Comparison of ENCODE assay signal across 10 mouse cellular contexts in genomic region chr10:109999904-110000303, GRCm38 (mm10).
A peak's percentile ranks its signal among the peaks of the same experiment; 100 is the strongest.
DNase-seq lines count a peak whose midpoint lies in the region; ATAC-seq lines count a peak whose summit lies in the region.
"Had no signal": no experiment of that assay in that cellular context is flagged by ENCODE, and none has a peak within 500 bp of the region (broad histone marks: within the 10 kb centered on the region; RNA-seq: fewer than 3 reads in every experiment).

No protein-coding gene starts in this region.

- peak overlapping the region; percentile 21 for H3K4me3 ChIP-seq in kidney, embryonic 14.5 days (ENCODE audit: low read length)
- 0 out of 2 replicates have a peak overlapping the region, but pooled peaks have one; percentile 12 for H3K4me3 ChIP-seq in embryonic facial prominence, embryonic 15.5 days (replicated peaks)

- no peaks in the 10 kb centered on the region for H3K9me3 ChIP-seq in kidney, embryonic 14.5 days (ENCODE audit: control insufficient read depth, low read length)
- H3K9me3 ChIP-seq in embryonic facial prominence, embryonic 15.5 days (replicated peaks), result no peaks in the 10 kb centered on the region

- peak overlapping the region; percentile 73; the same call in 1 of the 2 replicates for H3K27ac ChIP-seq in kidney, embryonic 14.5 days (ENCODE audit: low read depth, low read length)
- H3K27ac ChIP-seq in embryonic facial prominence, embryonic 15.5 days (replicated peaks), result no peak overlapping the region

- DNase-seq in kidney, adult 8-10 months, result no peak
- peak; percentile 7 for DNase-seq in embryo, embryonic 9.5 days (ENCODE audit: extremely low spot score)
- peak; percentile 6 for DNase-seq in mesoderm, embryonic 11.5 days (ENCODE audit: low read depth, low spot score)
- no peak for DNase-seq in right cerebral cortex, postnatal 14 days
- DNase-seq: cerebellum, adult 9-11 months; forebrain, postnatal 0 days; right cerebral cortex, postnatal 4 days had no signal

- no peak for ATAC-seq in kidney, embryonic 14.5 days (ENCODE audit: low FRiP score, low TSS enrichment)
- ATAC-seq in embryonic facial prominence, embryonic 15.5 days (ENCODE audit: insufficient number of reproducible peaks, low FRiP score, low TSS enrichment, low read depth), result no peak
- no peak for ATAC-seq in cerebellum, adult (ENCODE audit: insufficient number of reproducible peaks, low FRiP score, low TSS enrichment)
- ATAC-seq: forebrain, postnatal 0 days had no signal

- H3K9ac ChIP-seq in kidney, embryonic 14.5 days (ENCODE audit: low read depth, low read length), result peak overlapping the region; percentile 37; the same call in 1 of the 2 replicates
- H3K9ac ChIP-seq in embryonic facial prominence, embryonic 15.5 days, result no peak overlapping the region
- H3K9ac ChIP-seq: forebrain, postnatal 0 days had no signal

- peak overlapping the region; percentile 36 for H3K4me2 ChIP-seq in kidney, embryonic 14.5 days (replicated peaks; ENCODE audit: low read depth, low read length)
- H3K4me2 ChIP-seq in embryonic facial prominence, embryonic 15.5 days (replicated peaks), result peak overlapping the region; percentile 6; the same call in 1 of the 2 replicates

- WGBS in kidney, embryonic 14.5 days, result 59% methylated on average over 10 of the region's 10 CpGs
- WGBS in embryonic facial prominence, embryonic 15.5 days, result 35% methylated on average over 10 of the region's 10 CpGs

- no peaks in the 10 kb centered on the region for H3K27me3 ChIP-seq in kidney, embryonic 14.5 days (ENCODE audit: control insufficient read depth, insufficient read depth, low read length)
- H3K27me3 ChIP-seq in embryonic facial prominence, embryonic 15.5 days, result no peaks in the 10 kb centered on the region

- H3K36me3 ChIP-seq in kidney, embryonic 14.5 days (ENCODE audit: control insufficient read depth, insufficient read depth, low read length), result no peaks in the 10 kb centered on the region
- no peaks in the 10 kb centered on the region for H3K36me3 ChIP-seq in embryonic facial prominence, embryonic 15.5 days

- H3K4me1 ChIP-seq in kidney, embryonic 14.5 days (ENCODE audit: control insufficient read depth, insufficient read depth, low read length), result 0 out of 2 replicates have a peak, but pooled peaks cover 4% of the 10 kb centered on the region
- H3K4me1 ChIP-seq in embryonic facial prominence, embryonic 15.5 days, result 0 out of 2 replicates have a peak, but pooled peaks cover 6% of the 10 kb centered on the region

Comparison
In these comparisons a context has a peak if more than half of its experiments do, and no peak if none do; other contexts are left out.
1. DNase-seq: peak in embryo, embryonic 9.5 days (single experiment) and mesoderm, embryonic 11.5 days (single experiment); none in kidney, adult 8-10 months (0 of 2) and right cerebral cortex, postnatal 14 days (single experiment).